Mouse (Mus musculus) spleen, postnatal 36 days (tissue): Measurements from ENCODE around the gene Rpl27.
"Not testable (repeated sequence)": the region's sequence is repeated elsewhere in the genome, so short reads cannot be mapped to it uniquely, and the experiment has no call there.

Experiments used
- DNase-seq, 2 experiments: peaks; one replicate each; pipeline ENCODE4 v3.0.0; 2022; ENCODE audit warnings: low spot score in 2 of 2, mixed read lengths in 1 of 2

Rpl27 gene

DNA sequence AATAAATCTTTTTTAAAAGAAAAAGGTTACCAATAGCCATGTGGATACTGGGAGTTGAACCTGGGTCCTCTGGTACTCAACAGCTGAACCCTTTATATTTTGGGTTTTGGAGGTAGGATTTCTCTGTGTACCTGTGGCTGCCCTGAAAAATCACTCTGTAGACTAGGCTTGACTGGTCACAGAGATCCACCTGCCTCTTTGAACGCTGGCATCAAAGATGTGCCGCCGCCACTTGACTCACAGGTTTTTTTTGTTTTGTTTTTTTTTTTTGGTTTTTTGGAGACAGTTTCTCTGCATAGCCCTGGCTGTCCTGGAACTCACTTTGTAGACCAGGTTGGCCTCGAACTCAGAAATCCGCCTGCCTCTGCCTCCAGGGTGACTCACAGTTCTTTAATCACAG lies 5.7 kb downstream of the Rpl27 start:
- DNase-seq, result no peak

DNA sequence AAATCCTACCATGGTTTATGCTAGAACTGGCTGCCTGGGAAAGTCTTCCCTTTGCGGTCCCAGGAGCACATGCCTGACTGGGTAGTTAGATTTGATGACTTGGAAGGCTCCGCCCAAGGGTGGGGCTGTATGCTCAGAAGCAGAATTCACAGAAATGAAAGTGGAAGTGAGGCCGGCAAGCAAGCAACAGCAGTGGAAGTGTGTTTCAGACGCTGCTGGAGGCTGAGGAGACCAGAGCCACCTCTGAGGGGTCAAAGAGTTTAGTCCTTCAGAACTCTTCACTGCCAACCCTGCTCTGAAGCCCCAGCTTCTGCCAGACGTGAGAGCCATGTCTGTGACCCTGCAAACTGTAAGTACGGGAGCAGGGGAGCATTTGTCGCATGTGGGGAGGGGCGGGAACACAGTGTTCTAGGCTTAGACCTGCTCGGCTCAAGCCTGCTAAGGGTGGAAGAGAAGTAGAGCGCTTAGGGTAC lies 6.2 kb downstream of the Rpl27 start, which contains the start of gene Ifi35:
Gene Ifi35 (plus strand): TSS at position 134 of the 473 bp plus-strand sequence.
- DNase-seq, result peak; percentile 84 to 89

DNA sequence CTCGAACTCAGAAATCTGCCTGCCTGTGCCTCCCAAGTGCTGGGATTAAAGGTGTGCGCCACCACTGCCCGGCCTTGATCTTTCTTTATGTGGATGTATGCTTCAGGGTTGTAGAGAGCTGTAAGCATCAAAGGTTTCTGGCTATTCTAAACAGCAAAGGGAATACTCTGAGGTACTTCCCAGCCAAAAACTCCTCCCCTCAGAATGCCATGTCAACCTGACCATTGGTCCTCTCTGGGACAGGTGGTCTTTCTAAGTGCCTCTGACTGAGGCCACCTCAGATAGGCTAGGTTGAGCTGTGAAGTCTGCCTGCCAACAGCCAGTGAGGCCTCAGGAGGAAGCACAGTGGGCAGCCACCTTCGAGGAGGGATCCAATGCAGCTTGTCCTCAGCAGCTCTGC lies 6.8 kb downstream of the Rpl27 start:
- peak in 1 of 2 experiments; percentile 26 for DNase-seq

DNA sequence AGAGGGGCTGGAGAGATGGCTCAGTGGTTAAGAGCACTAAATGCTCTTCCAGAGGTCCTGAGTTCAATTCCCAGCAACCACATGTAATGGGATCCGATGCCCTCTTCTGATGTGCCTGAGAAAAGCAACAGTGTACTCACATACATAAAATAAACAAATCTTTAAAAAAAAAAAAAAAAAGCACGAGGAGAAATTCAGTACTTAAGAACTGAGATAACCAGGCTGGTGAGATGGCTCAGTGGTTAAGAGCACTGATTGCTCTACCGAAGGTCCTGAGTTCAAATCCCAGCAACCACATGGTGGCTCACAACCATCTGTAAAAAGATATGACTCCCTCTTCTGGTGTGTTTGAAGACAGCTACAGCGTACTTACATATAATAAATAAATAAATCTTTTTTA lies 7.5 kb downstream of the Rpl27 start:
- DNase-seq, result not testable (repeated sequence)

DNA sequence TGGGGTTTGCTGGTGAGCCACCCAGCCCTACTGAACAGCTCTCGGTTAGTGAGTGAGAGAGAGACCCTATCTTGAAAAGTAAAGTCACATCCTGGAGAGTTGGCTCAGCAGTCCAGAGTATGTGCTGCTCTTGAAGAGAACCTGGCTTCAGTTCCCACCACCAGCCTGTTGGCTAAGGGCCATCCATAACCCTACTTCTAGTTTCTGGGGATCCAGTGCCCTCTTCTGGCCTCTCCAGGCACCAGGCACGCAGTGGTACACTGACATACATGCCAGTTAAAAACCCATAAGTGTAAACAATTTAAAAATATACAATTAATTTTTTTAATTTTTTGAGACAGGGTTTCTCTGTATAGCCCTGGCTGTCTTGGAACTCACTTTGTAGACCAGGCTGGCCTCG lies 8.3 kb downstream of the Rpl27 start:
- peak in 1 of 2 experiments; percentile 37 for DNase-seq

DNA sequence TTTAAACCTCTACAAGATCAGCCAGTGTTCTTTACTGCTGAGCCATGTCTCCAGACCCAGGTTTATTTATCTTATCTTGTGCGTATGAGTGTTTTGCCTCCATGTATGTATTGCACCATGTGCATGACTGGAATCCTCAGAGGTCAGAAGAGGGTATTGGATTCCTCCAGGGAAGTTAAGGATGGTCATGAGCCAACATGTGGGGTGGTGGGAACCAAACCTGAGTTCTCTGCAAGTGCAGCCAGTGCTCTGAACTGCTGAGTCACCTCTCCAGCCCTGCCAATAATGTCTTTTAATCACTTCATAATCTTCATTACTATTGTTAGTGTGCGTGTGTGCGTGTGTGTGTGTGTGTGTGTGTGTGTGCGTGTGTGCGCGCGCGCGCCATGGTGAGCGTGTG lies 9.4 kb downstream of the Rpl27 start:
- no peak for DNase-seq

DNA sequence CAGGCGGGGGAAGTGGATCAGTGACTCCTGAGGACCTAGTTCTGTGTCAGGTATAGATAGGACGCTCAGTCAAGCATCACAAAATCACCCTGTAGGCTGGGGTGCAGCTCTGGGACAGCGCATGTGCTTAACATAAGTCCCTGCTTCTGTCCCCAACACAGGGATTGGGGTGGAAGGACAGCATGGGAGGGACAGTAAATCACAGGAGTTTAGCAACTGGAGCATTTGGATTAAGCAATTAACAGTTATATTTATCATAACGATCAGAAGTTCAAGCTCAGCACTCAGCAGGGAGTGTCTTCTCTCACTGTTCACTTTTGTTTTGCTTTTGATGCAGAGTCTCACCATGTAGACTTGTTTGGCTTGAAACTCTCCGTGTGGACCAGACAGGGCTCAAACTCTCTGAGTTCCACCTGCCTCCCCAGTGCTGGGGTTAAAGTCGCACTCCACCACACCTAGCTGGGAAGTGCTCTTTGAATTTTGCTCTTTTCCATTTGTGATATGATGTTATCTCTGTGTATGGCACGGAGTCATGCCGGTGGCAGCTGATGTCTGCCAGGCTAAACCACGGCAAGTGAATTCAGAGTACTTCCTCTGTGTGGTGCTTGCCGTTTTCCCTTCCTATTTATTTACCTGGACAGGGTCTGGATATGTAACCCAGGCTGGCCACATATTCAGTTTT lies 10.1 kb downstream of the Rpl27 start:
- DNase-seq, result no peak

DNA sequence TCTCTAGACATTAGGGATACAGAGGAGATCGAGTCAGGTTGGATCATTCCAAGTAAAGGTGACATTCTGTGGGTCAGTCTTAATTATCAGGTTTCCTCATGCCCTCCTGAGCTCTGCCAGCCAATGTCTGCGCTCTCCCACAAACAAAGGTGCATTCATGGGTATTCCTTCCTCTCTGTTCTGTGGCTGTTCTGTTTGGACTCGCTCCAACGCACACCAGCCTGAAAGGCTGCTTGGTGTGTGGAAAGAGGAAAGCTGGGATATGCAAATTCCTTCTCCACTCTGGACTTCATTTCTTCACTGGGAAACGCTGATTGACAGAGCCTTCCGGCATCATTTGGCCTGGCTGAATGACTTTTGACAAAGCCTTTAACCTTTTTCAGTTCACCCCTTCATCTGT lies 12.6 kb downstream of the Rpl27 start:
- DNase-seq, result no peak

DNA sequence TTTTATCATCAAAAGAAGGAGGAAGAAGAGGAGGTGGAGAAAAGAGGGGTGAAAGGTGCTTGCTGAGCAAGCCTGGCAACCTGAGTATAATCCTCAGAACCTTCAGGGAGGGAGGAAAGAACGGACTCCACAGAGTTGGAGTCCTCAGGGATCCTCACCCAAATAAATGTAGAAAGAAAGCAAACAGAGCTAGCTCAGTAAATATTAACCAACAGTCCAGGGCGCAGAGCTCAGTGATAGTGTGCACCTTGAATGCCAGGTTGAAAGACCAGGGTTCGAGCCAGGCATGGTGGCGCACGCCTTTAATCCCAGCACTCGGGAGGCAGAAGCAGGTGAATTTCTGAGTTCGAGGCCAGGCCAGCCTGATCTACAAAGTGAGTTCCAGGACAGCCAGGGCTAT lies 13.5 kb downstream of the Rpl27 start:
- DNase-seq, result no peak

DNA sequence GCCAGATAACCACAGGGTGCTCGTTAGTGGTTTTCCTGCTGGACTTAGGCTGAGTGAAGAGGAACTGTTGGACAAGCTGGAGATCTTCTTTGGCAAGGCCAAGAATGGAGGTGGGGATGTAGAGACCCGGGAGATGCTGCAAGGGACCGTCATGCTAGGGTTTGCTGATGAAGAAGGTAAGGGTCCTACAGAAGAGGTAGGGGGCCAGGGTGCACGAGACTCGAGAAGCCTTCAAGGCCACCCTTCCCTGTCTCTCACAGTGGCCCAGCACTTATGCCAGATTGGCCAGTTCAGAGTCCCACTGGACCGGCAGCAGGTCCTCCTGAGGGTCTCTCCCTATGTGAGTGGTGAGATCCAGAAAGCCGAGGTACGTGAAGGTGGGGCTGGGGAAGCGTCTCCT lies 15.5 kb downstream of the Rpl27 start:
- DNase-seq, result no peak

DNA sequence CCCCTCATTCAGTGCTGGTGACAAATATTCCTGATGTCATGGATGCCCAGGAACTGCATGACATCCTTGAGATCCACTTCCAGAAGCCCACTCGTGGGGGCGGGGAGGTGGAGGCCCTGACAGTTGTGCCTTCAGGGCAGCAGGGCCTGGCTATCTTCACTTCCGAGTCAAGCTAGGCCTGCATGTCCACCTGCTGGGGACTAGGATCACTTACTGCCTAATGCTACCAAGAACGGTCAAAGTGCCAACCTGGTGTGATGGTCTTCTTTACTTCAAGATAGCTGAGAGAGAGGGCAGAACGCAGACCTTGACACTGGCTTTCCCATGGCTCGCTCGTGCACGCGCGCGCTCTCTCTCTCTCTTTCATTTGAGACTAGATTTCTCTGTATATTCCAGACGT lies 16.1 kb downstream of the Rpl27 start:
- no peak for DNase-seq

DNA sequence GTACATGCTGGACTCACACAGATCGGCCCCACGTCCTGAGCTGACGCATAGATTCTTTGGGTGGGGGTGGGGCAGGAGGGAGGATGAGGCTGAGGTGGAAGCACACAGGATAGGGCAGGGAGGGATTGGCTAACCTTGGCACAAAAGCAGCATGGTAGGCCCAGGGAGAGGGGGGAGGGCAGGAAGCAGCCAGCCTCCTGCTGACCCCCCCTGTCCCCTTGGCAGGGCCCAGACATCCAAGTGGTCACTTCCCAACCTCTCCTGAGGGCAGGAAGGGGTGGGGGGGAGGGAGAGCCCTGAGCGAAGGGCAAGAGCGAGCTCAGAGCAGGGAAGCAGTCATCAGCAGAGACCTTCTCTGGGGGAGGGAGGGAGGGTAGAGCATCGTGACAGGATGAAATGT lies 17.6 kb downstream of the Rpl27 start:
- DNase-seq, result peak in 1 of 2 experiments; percentile 24

DNA sequence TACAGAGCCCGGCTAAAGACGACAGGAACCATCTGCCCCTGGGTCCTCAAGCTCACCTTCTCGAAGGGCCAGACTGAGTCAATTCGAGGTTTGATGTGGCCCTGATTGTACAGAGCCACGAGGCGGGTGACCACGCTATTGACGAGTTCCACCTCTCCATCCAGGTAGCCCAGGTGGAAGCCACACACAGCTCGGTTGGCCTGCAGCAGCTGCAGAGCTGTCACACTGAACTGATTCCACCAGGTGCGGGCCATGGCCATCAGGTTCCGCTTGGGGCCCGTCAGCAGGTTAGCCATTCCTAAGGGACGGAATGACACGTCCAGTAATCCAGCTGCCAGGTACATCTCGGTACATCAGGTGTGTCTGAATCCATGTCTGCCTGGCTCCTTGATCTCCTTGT lies 18.2 kb downstream of the Rpl27 start:
- DNase-seq, result no peak

DNA sequence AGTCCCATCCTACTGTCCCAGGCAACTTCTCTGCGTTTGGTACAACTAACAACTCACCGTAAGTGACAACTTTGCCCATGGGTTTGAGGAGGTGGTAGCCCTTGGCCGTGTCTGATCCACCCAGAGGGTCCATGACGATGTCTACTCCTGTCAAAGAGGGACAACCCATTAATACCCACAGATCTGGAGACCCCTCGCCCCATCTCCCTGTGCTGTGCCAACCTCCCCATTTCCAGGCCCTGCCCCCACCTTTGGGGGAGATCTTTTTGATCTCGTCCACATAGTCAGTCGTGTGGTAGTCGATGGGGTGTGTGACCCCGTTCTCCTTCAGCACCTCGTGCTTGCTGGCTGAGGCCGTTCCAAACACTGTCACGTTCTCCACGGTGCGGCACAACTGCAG lies 20.0 kb downstream of the Rpl27 start:
- no peak for DNase-seq

DNA sequence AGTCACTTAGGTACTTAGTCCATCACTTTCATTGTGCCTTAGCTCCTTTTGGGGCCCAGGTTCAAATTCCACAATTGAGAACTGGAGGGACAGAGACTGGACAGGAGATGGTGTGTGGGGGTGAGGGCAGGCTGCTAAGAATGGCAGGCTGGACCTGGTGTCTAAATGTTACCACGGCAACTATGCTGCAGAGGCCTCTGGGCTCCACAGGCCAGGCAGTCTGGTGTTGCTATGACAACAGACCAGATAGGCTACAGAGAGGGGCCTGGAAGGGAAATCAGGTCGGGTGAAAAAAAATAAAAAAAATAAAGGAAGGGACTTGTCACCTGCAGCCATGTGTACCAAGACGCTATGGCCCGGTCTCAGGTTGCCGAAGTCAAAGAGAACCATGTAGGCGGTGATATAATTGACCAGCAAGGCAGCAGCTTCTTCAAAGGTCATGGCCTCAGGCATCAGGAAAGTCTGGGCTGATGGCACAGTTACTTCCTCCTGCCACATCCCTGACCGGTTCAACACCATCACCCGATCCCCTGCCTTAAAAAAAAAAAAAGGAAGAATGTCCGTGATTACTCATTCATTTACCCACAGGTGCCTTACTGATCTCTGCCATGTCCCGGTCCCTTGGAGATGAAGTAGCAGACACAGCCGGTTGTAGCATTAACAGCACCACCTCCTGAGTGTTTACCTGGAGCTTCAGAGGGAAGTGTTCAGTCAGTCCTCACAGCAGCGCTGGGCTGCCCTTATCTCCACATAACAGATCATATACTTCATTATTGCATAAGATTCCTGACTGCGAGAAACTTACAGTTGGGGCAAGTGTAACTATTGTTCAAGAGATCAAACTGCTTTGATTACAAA lies 20.7 kb downstream of the Rpl27 start:
- no peak for DNase-seq

DNA sequence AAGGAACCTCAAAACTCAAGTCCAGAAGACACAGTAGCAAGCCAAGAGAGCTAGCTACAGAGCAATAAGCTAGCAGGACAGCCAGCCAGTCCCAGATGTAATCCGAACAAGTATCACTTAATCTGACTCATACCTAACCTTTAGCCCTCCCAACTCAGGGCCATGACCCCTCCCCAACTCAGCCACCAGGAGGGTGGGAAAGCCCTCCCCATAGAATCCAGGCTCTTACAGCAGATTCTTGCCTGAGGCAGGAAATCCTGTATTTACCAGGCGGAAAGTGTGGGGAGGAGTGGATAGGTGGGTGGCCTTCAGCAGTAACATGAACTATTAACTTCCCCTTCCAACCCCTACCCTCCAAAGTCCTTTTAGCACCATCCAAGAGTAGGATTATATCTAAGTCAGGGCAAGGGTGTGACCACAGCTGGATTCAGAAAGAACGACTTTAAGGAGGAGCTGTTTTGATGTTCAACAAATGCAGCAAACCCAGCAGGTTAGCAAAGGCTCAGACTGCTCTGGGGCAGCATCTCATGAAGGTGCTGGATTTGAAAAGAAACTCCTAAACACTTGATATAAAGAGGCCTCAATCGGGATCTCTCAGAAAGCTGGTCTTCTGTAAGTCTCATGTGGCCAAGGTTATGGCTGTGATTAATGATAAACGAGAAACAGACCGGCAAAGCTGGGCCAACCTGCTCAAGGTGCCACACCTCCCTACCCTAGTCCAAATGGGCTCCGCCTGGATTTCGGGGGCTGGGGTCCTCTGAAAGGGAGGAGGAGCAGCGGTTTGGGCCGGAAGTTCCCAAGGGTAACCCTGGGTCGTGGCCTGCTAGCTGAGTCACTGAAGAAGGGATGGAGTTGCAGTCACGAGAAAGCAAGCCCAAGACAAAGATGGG lies 22.4 kb downstream of the Rpl27 start, which contains the start of gene Rnd2:
Gene Rnd2 (plus strand): TSS at position 789 of the 890 bp plus-strand sequence.
- DNase-seq, result no peak

DNA sequence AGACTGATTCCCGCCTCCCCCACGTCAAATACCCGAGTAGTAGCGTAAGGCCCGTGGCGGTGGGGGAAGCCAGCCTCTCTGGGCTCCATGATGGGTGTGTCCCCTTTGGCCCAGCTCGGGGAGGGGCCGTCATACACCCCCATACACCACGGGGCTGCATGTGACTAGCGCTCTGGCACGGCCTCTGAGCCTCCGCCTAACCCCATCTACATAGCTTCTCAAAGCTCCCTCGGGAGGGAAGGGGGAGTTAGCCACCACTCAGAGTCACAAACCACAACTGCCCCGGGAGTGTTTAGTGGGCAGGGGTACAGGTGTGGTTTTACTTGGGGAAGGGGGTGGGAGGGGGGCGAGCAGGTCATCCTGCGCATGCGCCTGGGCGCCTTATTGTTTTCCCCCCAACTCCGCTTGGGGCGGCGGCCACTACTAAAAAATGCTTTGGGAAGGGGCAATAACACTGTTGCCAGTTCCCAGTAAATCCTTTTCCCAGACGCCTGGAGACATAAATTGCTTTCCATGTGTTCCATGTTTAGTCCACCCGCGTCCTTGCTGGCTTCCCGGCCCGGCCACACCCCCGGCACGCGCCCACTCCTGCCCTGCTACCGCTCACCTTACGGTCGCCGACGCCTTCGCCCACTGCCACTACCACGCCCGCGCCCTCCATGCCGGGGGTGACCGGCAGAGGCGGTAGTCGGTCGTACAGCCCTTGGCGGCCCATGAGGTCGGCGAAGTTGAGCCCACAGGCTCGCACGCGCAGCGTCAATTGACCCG lies 23.2 kb downstream of the Rpl27 start:
- DNase-seq, result peak; percentile 50 to 62

DNA sequence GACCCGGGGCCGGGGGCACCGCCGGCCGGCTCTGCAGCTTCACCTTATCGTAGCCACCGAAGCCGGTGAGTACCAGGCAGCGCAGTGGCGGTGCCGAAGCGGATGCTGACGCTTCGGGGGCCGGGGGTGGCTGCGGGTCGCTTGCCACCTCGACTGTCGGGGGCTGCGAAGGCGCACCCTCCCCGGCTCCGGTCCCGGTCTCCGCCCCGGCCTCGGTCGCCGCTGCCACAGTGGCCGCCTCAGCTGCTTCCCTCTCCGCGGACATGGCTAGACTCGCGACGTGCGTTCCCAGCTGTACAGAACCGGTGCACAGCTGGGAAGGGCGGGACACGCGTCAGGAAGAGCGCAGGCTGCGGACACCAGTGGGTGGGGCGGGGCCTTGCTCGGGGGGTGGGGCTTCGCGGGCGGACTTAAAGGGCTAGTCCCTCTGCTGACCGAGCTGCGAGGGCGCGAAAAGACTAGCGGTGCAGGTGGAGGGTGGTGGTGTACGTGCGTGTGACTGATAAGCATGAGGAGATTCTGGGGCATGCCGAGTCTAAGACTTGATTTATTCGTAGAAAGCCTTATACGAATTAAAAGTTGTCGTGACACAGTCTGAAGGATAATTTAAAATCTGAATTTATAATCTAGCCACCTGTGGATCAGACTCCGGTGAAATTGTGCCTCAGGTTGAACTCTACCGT lies 23.9 kb downstream of the Rpl27 start, which contains the start of gene Vat1:
Gene Vat1 (minus strand): TSS at position 362 of the 683 bp plus-strand sequence.
- DNase-seq, result peak; percentile 58 to 61

DNA sequence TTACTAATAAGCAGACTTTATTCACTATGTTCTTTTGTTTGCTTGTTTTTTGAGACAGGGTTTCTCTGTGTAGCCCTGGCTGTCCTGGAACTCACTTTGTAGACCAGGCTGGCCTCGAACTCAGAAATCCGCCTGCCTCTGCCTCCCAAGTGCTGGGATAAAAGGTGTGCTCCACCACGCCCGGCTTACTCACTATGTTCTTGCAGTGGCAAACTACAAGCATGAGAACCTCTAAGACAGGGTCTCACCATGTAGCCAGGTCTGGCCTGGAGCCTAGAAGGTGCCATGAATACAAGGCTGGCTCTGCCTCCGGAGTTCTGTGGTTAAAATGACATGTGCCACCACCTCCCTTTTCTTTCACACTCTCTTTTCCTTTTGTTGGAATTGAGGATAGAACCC lies 24.5 kb downstream of the Rpl27 start:
- DNase-seq, result not testable (repeated sequence)
